10 mouse cellular contexts compared by ENCODE assay signal in genomic region chr2:153583641-153584049, GRCm38 (mm10). TPM values are rescaled to one million over a fixed set of nuclear protein-coding genes. Genes with fewer than 3 reads are reported as not detected.
A peak's percentile ranks its signal among the peaks of the same experiment; 100 is the strongest.
DNase-seq lines count a peak whose midpoint lies in the region; ATAC-seq and TF ChIP-seq lines count a peak whose summit lies in the region.
"Had no signal": no experiment of that assay in that cellular context is flagged by ENCODE, and none has a peak within 500 bp of the region (broad histone marks: within the 10 kb centered on the region; RNA-seq: fewer than 3 reads in every experiment).

No protein-coding gene starts in this region.

- 51% methylated on average over 14 of the region's 14 CpGs for WGBS in hindbrain, embryonic 10.5 days
- WGBS in hindbrain, embryonic 12.5 days, result 44% methylated on average over 14 of the region's 14 CpGs
- WGBS in embryonic facial prominence, embryonic 10.5 days, result 42% methylated on average over 14 of the region's 14 CpGs
- 14% methylated on average over 14 of the region's 14 CpGs for WGBS in liver, embryonic 13.5 days (ENCODE audit: insufficient replicate concordance)

- H3K9ac ChIP-seq in hindbrain, embryonic 12.5 days, result no peak overlapping the region
- H3K9ac ChIP-seq in ES-E14 (ENCODE audit: insufficient read depth, low read depth, low read length, poor library complexity, severe bottlenecking), result peak overlapping the region; percentile 43; the same call in 1 of the 2 replicates
- peak overlapping the region; percentile 72 for H3K9ac ChIP-seq in liver, embryonic 13.5 days

- no peak overlapping the region for H3K4me3 ChIP-seq in hindbrain, embryonic 10.5 days
- no peak overlapping the region for H3K4me3 ChIP-seq in hindbrain, embryonic 12.5 days
- no peak overlapping the region for H3K4me3 ChIP-seq in ES-E14 (ENCODE audit: insufficient read depth in 1 of 2, low read depth in 1 of 2, low read length in 2 of 2, poor library complexity in 1 of 2, severe bottlenecking in 1 of 2)
- no peak overlapping the region for H3K4me3 ChIP-seq in embryonic facial prominence, embryonic 10.5 days
- H3K4me3 ChIP-seq in liver, embryonic 13.5 days (replicated peaks), result peak overlapping the region; percentile 47

- H3K4me1 ChIP-seq in hindbrain, embryonic 10.5 days (replicated peaks), result peaks cover 38% of the 10 kb centered on the region
- H3K4me1 ChIP-seq in hindbrain, embryonic 12.5 days, result peaks cover 10% of the 10 kb centered on the region
- H3K4me1 ChIP-seq in ES-E14 (ENCODE audit: control insufficient read depth in 2 of 2, insufficient read depth in 2 of 2, low read length in 2 of 2, poor library complexity in 1 of 2), result peaks cover 12 to 30% of the 10 kb centered on the region in 2 experiments; a peak in 3 of 4 replicates
- peaks cover 43% of the 10 kb centered on the region for H3K4me1 ChIP-seq in embryonic facial prominence, embryonic 10.5 days
- H3K4me1 ChIP-seq in liver, embryonic 13.5 days (replicated peaks), result peaks cover 80% of the 10 kb centered on the region

- H3K4me2 ChIP-seq in hindbrain, embryonic 12.5 days (replicated peaks), result no peak overlapping the region
- peak overlapping the region; percentile 77 for H3K4me2 ChIP-seq in liver, embryonic 13.5 days

- intact Hi-C loops in gastrocnemius, postnatal 14 days (cut with DNase I; ENCODE audit: low total_unique reads), result loop anchor here (10.0 kb wide), 1 partner anchor 439 kb away; no protein-coding TSS in a partner anchor

- ATAC-seq in hindbrain, embryonic 12.5 days (ENCODE audit: low FRiP score), result no peak
- ATAC-seq in liver, embryonic 13.5 days (ENCODE audit: low read depth), result peak; percentile 85

- no peak for DNase-seq in hindbrain, embryonic 10.5 days (ENCODE audit: low spot score)
- DNase-seq in ES-E14 (ENCODE audit: low read depth, low spot score), result no peak
- DNase-seq in embryonic facial prominence, embryonic 10.5 days (ENCODE audit: low spot score), result peak; percentile 32
- DNase-seq in liver, embryonic 13.5 days, result peak; percentile 41
- DNase-seq in gastrocnemius, postnatal 14 days, result no peak
- no peak for DNase-seq in spleen, adult 12 weeks (ENCODE audit: low spot score)
- no peak for DNase-seq in c-Kit-positive CD71-positive TER-119-positive erythroid progenitor cells, embryonic 14.5 days (ENCODE audit: low spot score)
- DNase-seq: cerebellum, adult 9-10 months; gastrocnemius, postnatal 25 days had no signal

- H3K27ac ChIP-seq in hindbrain, embryonic 10.5 days, result peak overlapping the region; percentile 10; the same call in 1 of the 2 replicates
- H3K27ac ChIP-seq in hindbrain, embryonic 12.5 days, result no peak overlapping the region
- peak overlapping the region; percentile 74; the same call in 1 of the 2 replicates for H3K27ac ChIP-seq in ES-E14 (ENCODE audit: insufficient read depth, low read depth, low read length, poor library complexity, severe bottlenecking)
- 0 out of 2 replicates have a peak overlapping the region, but pooled peaks have one; percentile 60 for H3K27ac ChIP-seq in embryonic facial prominence, embryonic 10.5 days (replicated peaks)
- H3K27ac ChIP-seq in liver, embryonic 13.5 days, result peak overlapping the region; percentile 92

- in situ Hi-C loops in ES-E14 (cut with MboI; ENCODE audit: low sequenced_read_pairs in 2 of 2, unreplicated experiment in 2 of 2), result loop anchor here (10.0 to 25.0 kb wide), 2 partner anchors 96 to 99 kb away; partner anchors contain the start of gene 4930404H24Rik (in 1 of the 2)

- no peaks in the 10 kb centered on the region for H3K9me3 ChIP-seq in hindbrain, embryonic 10.5 days
- no peaks in the 10 kb centered on the region for H3K9me3 ChIP-seq in hindbrain, embryonic 12.5 days (replicated peaks)
- no peaks in the 10 kb centered on the region for H3K9me3 ChIP-seq in ES-E14 (ENCODE audit: control insufficient read depth, insufficient read depth, low read depth, low read length)
- H3K9me3 ChIP-seq in embryonic facial prominence, embryonic 10.5 days, result no peaks in the 10 kb centered on the region
- H3K9me3 ChIP-seq in liver, embryonic 13.5 days (replicated peaks), result no peaks in the 10 kb centered on the region

- H3K36me3 ChIP-seq in hindbrain, embryonic 10.5 days, result no peaks in the 10 kb centered on the region
- H3K36me3 ChIP-seq in hindbrain, embryonic 12.5 days, result no peaks in the 10 kb centered on the region
- H3K36me3 ChIP-seq in ES-E14 (ENCODE audit: control insufficient read depth, insufficient read depth, low read length, poor library complexity, severe bottlenecking), result no peaks in the 10 kb centered on the region
- no peaks in the 10 kb centered on the region for H3K36me3 ChIP-seq in embryonic facial prominence, embryonic 10.5 days (replicated peaks)
- H3K36me3 ChIP-seq in liver, embryonic 13.5 days, result no peaks in the 10 kb centered on the region

- H3K27me3 ChIP-seq in hindbrain, embryonic 10.5 days (ENCODE audit: insufficient read depth, poor library complexity, severe bottlenecking), result peaks cover 20% of the 10 kb centered on the region
- H3K27me3 ChIP-seq in hindbrain, embryonic 12.5 days, result no peaks in the 10 kb centered on the region
- H3K27me3 ChIP-seq in embryonic facial prominence, embryonic 10.5 days (replicated peaks; ENCODE audit: low read depth, poor library complexity, severe bottlenecking), result peaks cover 4% of the 10 kb centered on the region
- no peaks in the 10 kb centered on the region for H3K27me3 ChIP-seq in liver, embryonic 13.5 days

TF ChIP-seq in ES-E14, 5 proteins besides CTCF, POLR2A, EP300 and RAD21:
- TF ChIP-seq MAFK (IDR thresholded peaks at IDR 0.05; ENCODE audit: insufficient read depth, low read depth, low read length) (no peak), HCFC1 (IDR thresholded peaks at IDR 0.05; ENCODE audit: borderline replicate concordance, insufficient read depth, low read length) (no peak), ZNF384 (IDR thresholded peaks at IDR 0.05; ENCODE audit: low read depth, low read length) (no peak), ZC3H11A (IDR thresholded peaks at IDR 0.05; ENCODE audit: borderline replicate concordance, low read depth, low read length) (no peak), CHD2 (IDR thresholded peaks at IDR 0.05; ENCODE audit: low read depth, low read length) (no peak)
TF ChIP-seq in ES-E14: peak in this region for 0.

RNA-seq across cellular contexts. Expression of gene Commd7, which starts 48.9 kb away (rescaled TPM):
- polyA plus RNA-seq in hindbrain, embryonic 10.5 days (2016; fragmentation: Nextera tagmentation; extraction: Ambion mirVana), result 71.9 and 75.6 TPM in 2 replicates
- 68.6 and 71.8 TPM in 2 replicates for polyA plus RNA-seq in hindbrain, embryonic 12.5 days (2016; fragmentation: Nextera tagmentation; extraction: Ambion mirVana)
- 9.1 and 12.7 TPM in 2 replicates for total RNA-seq in ES-E14 (2012; rRNA removed)
- 72.2 and 74.3 TPM in 2 replicates for polyA plus RNA-seq in embryonic facial prominence, embryonic 10.5 days (2016; fragmentation: Nextera tagmentation; extraction: Ambion mirVana)
- 39.8 and 39.9 TPM in 2 replicates for polyA plus RNA-seq in liver, embryonic 13.5 days (2015; fragmentation: Nextera tagmentation; extraction: Ambion mirVana)
- 10 to 100 TPM; 10.5 to 13.7 TPM for total RNA-seq in gastrocnemius, postnatal 14 days (2021)

RNA-seq across cellular contexts. Expression of gene Nol4l, which starts 53.9 kb away (rescaled TPM):
- polyA plus RNA-seq in hindbrain, embryonic 10.5 days (2016; fragmentation: Nextera tagmentation; extraction: Ambion mirVana), result 19.1 and 23.3 TPM in 2 replicates
- 33.9 and 36.8 TPM in 2 replicates for polyA plus RNA-seq in hindbrain, embryonic 12.5 days (2016; fragmentation: Nextera tagmentation; extraction: Ambion mirVana)
- 3.8 and 4.3 TPM in 2 replicates for total RNA-seq in ES-E14 (2012; rRNA removed)
- 23.5 and 23.7 TPM in 2 replicates for polyA plus RNA-seq in embryonic facial prominence, embryonic 10.5 days (2016; fragmentation: Nextera tagmentation; extraction: Ambion mirVana)
- polyA plus RNA-seq in liver, embryonic 13.5 days (2015; fragmentation: Nextera tagmentation; extraction: Ambion mirVana), result 5.3 and 5.4 TPM in 2 replicates
- 1 to 10 TPM; 3.0 to 3.3 TPM for total RNA-seq in gastrocnemius, postnatal 14 days (2021)

Comparison
In these comparisons a context has a peak if more than half of its experiments do, and no peak if none do; other contexts are left out.
1. DNase-seq: peak in embryonic facial prominence, embryonic 10.5 days (single experiment) and liver, embryonic 13.5 days (single experiment); none in hindbrain, embryonic 10.5 days (single experiment), ES-E14 (single experiment), gastrocnemius, postnatal 14 days (single experiment), spleen, adult 12 weeks (single experiment) and c-Kit-positive CD71-positive TER-119-positive erythroid progenitor cells, embryonic 14.5 days (single experiment).